Mouse (Mus musculus): ENCODE data around the gene Selenoo.

GRCm38 (mm10) chr15:89063536-89063935 lies 25.3 kb upstream of the Selenoo start:
- TF ChIP-seq CTCF (IDR thresholded peaks at IDR 0.05; ENCODE audit: low read depth, low read length) (no peak), POLR2A (IDR thresholded peaks at IDR 0.05; ENCODE audit: extremely low read depth, insufficient read depth, low read length) (no peak)

Data from liver, adult 2 months (tissue).